Comparison of ENCODE assay signal across 13 mouse cellular contexts in genomic region chr13:119708941-119709340, GRCm38 (mm10). TPM values are rescaled to one million over a fixed set of nuclear protein-coding genes. Genes with fewer than 3 reads are reported as not detected.
DNase-seq lines count a peak whose midpoint lies in the region; ATAC-seq and TF ChIP-seq lines count a peak whose summit lies in the region.
"Had no signal": no experiment of that assay in that cellular context is flagged by ENCODE, and none has a peak within 500 bp of the region (broad histone marks: within the 10 kb centered on the region; RNA-seq: fewer than 3 reads in every experiment).

No protein-coding gene starts in this region.

- DNase-seq in heart, adult 2 months = no peak
- peak; percentile 30 for DNase-seq in lung, postnatal 36 days
- DNase-seq in lung, postnatal 4 days = no peak
- DNase-seq in fat pad, adult 2 months (ENCODE audit: extremely low read depth, low read depth, low spot score) = peak; percentile 96
- DNase-seq in cerebellum, adult 11-12 months = no peak
- DNase-seq: cerebellum, postnatal 10 days; kidney, adult 9 months; left cerebral cortex, postnatal 4 days had no signal

- H3K27me3 ChIP-seq in heart, embryonic 12.5 days (replicated peaks) = no peaks in the 10 kb centered on the region
- H3K27me3 ChIP-seq in heart, adult 2 months (ENCODE audit: control insufficient read depth, insufficient read depth, low read length) = no peaks in the 10 kb centered on the region
- H3K27me3 ChIP-seq: forebrain, embryonic 15.5 days had no signal

- no peak for TF ChIP-seq EP300 in heart, adult 2 months (IDR thresholded peaks at IDR 0.05; ENCODE audit: insufficient read depth, low read depth, low read length)

- no peak overlapping the region for H3K9ac ChIP-seq in heart, embryonic 12.5 days
- no peak overlapping the region for H3K9ac ChIP-seq in heart, adult 2 months (ENCODE audit: low read depth, low read length)
- H3K9ac ChIP-seq: forebrain, embryonic 15.5 days; liver, embryonic 14.5 days had no signal

- intact Hi-C loops in heart, adult 2 months (cut with DNase I) = no loop called here

- H3K4me1 ChIP-seq in heart, embryonic 12.5 days (replicated peaks) = 0 out of 2 replicates have a peak, but pooled peaks cover 6% of the 10 kb centered on the region
- H3K4me1 ChIP-seq in heart, adult 2 months (ENCODE audit: control insufficient read depth, insufficient read depth, low read length) = no peaks in the 10 kb centered on the region
- H3K4me1 ChIP-seq: forebrain, embryonic 15.5 days; hindbrain, embryonic 10.5 days had no signal

- H3K27ac ChIP-seq in heart, embryonic 12.5 days (ENCODE audit: poor library complexity, severe bottlenecking) = 0 out of 2 replicates have a peak overlapping the region, but pooled peaks have one; percentile 2
- H3K27ac ChIP-seq in heart, adult 2 months = no peak overlapping the region
- H3K27ac ChIP-seq: forebrain, embryonic 15.5 days; hindbrain, embryonic 10.5 days; liver, embryonic 14.5 days had no signal

- 80% methylated on average over 5 of the region's 5 CpGs for WGBS in heart, embryonic 12.5 days
- 61% methylated on average over 5 of the region's 5 CpGs for whole genome bisulfite sequencing in heart, adult 2 months

- peaks cover 49% of the 10 kb centered on the region for H3K36me3 ChIP-seq in heart, embryonic 12.5 days
- H3K36me3 ChIP-seq in heart, adult 2 months (ENCODE audit: control insufficient read depth, insufficient read depth, low read length) = peaks cover 4% of the 10 kb centered on the region; the same call in 1 of the 2 replicates

- no peak for ATAC-seq in heart, embryonic 12.5 days (ENCODE audit: insufficient number of reproducible peaks, low FRiP score)
- ATAC-seq in megakaryocyte, adult 5-6 weeks (ENCODE audit: poor library complexity, severe bottlenecking) = no peak
- ATAC-seq: forebrain, embryonic 15.5 days had no signal

- H3K79me2 ChIP-seq in heart, adult 2 months (replicated peaks; ENCODE audit: control insufficient read depth, insufficient read depth, low read length) = no peaks in the 10 kb centered on the region

- no peak overlapping the region for H3K4me3 ChIP-seq in heart, embryonic 12.5 days
- H3K4me3 ChIP-seq in heart, adult 2 months = no peak overlapping the region
- H3K4me3 ChIP-seq: forebrain, embryonic 15.5 days; hindbrain, embryonic 10.5 days had no signal

- H3K9me3 ChIP-seq in heart, embryonic 12.5 days (replicated peaks) = no peaks in the 10 kb centered on the region
- H3K9me3 ChIP-seq: forebrain, embryonic 15.5 days; hindbrain, embryonic 10.5 days had no signal

- TF ChIP-seq CTCF in heart, adult 2 months (IDR thresholded peaks at IDR 0.05) = no peak

- no peak for TF ChIP-seq POLR2A in heart, adult 2 months (IDR thresholded peaks at IDR 0.05; ENCODE audit: insufficient read depth, low read depth, low read length)

- H3K4me2 ChIP-seq in heart, embryonic 12.5 days = no peak overlapping the region
- H3K4me2 ChIP-seq: forebrain, embryonic 15.5 days had no signal

RNA-seq across cellular contexts. Expression of gene Hmgcs1, which starts 18.8 kb away (rescaled TPM):
- 108 and 111 TPM in 2 replicates for polyA plus RNA-seq in heart, embryonic 12.5 days (2016; fragmentation: Nextera tagmentation; extraction: Ambion mirVana)
- total RNA-seq in heart, adult 2 months (2021) = 10 to 100 TPM; 34.9 to 35.4 TPM
- 16.7 and 29.0 TPM in 2 replicates for polyA plus RNA-seq in heart, adult 2 months (2012; rRNA removed)
- total RNA-seq in megakaryocyte, adult 5-6 weeks (2015) = 27.6 and 29.7 TPM in 2 replicates
- 36.9 and 40.8 TPM in 2 replicates for total RNA-seq in megakaryocyte, adult 5-6 weeks (2017)

RNA-seq across cellular contexts. Expression of gene Nim1k, which starts 46.7 kb away (rescaled TPM):
- polyA plus RNA-seq in heart, embryonic 12.5 days (2016; fragmentation: Nextera tagmentation; extraction: Ambion mirVana) = 0.47 and 0.85 TPM in 2 replicates
- 1 to 10 TPM; 1.2 to 1.8 TPM for total RNA-seq in heart, adult 2 months (2021)
- polyA plus RNA-seq in heart, adult 2 months (2012; rRNA removed) = 0.64 and 1.2 TPM in 2 replicates
- 0.98 and 1.4 TPM in 2 replicates for total RNA-seq in megakaryocyte, adult 5-6 weeks (2015)
- total RNA-seq in megakaryocyte, adult 5-6 weeks (2017) = 0.48 and 1.5 TPM in 2 replicates

Comparison
In these comparisons a context has a peak if more than half of its experiments do, and no peak if none do; other contexts are left out.
1. DNase-seq: peak in lung, postnatal 36 days (single experiment) and fat pad, adult 2 months (single experiment); none in heart, adult 2 months (0 of 2), lung, postnatal 4 days (0 of 2) and cerebellum, adult 11-12 months (single experiment).